Mouse (Mus musculus) embryonic facial prominence, embryonic 10.5 days (tissue): ENCODE data around the gene Otx1. TPM values are rescaled to one million over a fixed set of nuclear protein-coding genes. Genes with fewer than 3 reads are reported as not detected.
A peak's percentile ranks its signal among the peaks of the same experiment; 100 is the strongest.

Experiments used
- DNase-seq: peaks from one replicate; pipeline ENCODE4 v3.0.0-alpha.2; 2017; ENCODE audit warnings: low spot score
- H3K27ac ChIP-seq: fragments of 300-500 bp; sonication (generic); replicated peaks from 2 replicates; pipeline ENCODE4 v1.5.1; 2016; ENCODE audit warnings: mild to moderate bottlenecking
- H3K27me3 ChIP-seq: fragments of 300-500 bp; sonication (generic); replicated peaks from 2 replicates; pipeline ENCODE4 v1.6.1; 2016; ENCODE audit warnings: low read depth, mild to moderate bottlenecking; ENCODE audit not compliant: poor library complexity, severe bottlenecking
- H3K36me3 ChIP-seq: fragments of 300-500 bp; sonication (generic); replicated peaks from 2 replicates; pipeline ENCODE4 v1.6.1; 2016; ENCODE audit warnings: mild to moderate bottlenecking, moderate library complexity
- H3K4me1 ChIP-seq: fragments of 300-500 bp; sonication (generic); 2 replicates; pipeline ENCODE4 v1.6.1; 2016
- H3K4me3 ChIP-seq: fragments of 300-500 bp; sonication (generic); 2 replicates; pipeline ENCODE4 v1.5.1; 2016; ENCODE audit warnings: mild to moderate bottlenecking, moderate library complexity
- H3K9me3 ChIP-seq: fragments of 300-500 bp; sonication (generic); 2 replicates; pipeline ENCODE4 v1.6.1; 2016; ENCODE audit warnings: mild to moderate bottlenecking
- whole genome bisulfite sequencing: fragments of 180-500 bp; shearing (Covaris S2); methylation state at CpG from one replicate; pipeline ENCODE4 v1.1.7; 2016; 5-methylcytosine and 5-hydroxymethylcytosine counted together
- polyA plus RNA-seq: library from polyadenylated mRNA; unstranded; fragments of >200 nt; fragmentation: Nextera tagmentation; extraction: Ambion mirVana; gene quantifications from 2 replicates; pipeline ENCODE4 v1.2.1, GENCODE M21; 2016

The Otx1 gene
- polyA plus RNA-seq = 7.3 and 7.6 TPM in 2 replicates

GRCm38 (mm10) chr11:22002783-22003340, at the start of gene Otx1:
Gene Otx1 (minus strand): TSS chr11:22002897.
- Histone ChIP-seq H3K4me3 (peak within 1 kb of the TSS; percentile 73), H3K27me3 (peaks cover 100% of the 10 kb centered on the region), H3K9me3 (no peaks in the 10 kb centered on the region), H3K27ac (peak within 1 kb of the TSS; percentile 85), H3K4me1 (peaks cover 63% of the 10 kb centered on the region), H3K36me3 (no peaks in the 10 kb centered on the region)
- DNase-seq = peak; percentile 68
- under 1% methylated on average over 34 of the region's 34 CpGs for WGBS

DNA sequence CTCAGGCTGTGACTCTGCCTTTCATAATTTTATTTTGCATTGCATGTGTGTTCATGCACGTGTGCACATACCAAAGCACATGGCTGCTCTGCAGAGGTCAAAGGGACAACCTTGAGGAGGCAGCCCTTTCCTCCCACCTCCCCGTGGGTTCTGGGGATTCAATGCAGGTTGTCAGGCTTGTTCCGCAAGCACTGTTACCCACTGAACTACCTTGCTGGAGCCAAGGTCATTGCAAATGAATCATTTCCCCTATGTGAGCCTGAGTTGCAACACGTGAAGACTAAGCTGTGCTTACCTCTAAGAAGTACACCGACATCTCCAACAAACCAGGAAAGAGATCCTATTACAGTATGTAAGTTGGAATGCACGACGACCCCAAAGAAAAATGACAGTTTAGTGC, 48.2 kb upstream of the Otx1 start:
- Histone ChIP-seq H3K4me1 (no peaks in the 10 kb centered on the region), H3K36me3 (no peaks in the 10 kb centered on the region), H3K27me3 (no peaks in the 10 kb centered on the region), H3K9me3 (no peaks in the 10 kb centered on the region), H3K27ac (no peak overlapping the region), H3K4me3 (no peak overlapping the region)
- no peak for DNase-seq
- 73% methylated on average over 7 of the region's 7 CpGs for WGBS

DNA sequence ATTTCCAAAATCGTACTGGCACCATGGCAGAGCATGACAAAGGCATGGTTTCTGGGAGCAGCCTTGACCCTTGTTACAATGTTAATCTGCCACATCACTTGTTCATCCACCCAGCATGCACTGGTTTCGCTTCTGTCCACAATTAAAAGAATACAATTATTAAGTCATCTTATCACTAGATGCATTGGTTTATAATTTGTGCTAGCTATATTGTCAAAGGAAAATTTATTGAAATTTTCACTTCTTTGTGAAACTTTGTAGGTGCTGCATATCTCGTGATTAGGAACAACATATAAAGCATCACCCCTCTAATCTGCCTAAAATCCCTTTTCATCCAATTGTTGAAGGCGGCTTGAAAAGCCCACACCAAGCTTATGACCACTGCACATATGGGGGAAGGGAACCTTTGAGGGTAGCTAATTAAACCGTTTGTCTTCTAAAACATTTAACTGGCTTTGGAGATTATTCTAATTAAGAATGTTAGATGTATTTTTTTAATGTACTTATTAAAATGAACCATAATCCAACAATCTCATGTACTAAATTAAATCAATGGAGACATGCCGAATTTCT, 37.2 kb upstream of the Otx1 start:
- H3K4me3 ChIP-seq = no peak overlapping the region
- no peaks in the 10 kb centered on the region for H3K36me3 ChIP-seq
- H3K27ac ChIP-seq = no peak overlapping the region
- H3K27me3 ChIP-seq = no peaks in the 10 kb centered on the region
- H3K9me3 ChIP-seq = no peaks in the 10 kb centered on the region
- DNase-seq = no peak
- no peaks in the 10 kb centered on the region for H3K4me1 ChIP-seq
- 75% methylated on average over 6 of the region's 6 CpGs for WGBS

DNA sequence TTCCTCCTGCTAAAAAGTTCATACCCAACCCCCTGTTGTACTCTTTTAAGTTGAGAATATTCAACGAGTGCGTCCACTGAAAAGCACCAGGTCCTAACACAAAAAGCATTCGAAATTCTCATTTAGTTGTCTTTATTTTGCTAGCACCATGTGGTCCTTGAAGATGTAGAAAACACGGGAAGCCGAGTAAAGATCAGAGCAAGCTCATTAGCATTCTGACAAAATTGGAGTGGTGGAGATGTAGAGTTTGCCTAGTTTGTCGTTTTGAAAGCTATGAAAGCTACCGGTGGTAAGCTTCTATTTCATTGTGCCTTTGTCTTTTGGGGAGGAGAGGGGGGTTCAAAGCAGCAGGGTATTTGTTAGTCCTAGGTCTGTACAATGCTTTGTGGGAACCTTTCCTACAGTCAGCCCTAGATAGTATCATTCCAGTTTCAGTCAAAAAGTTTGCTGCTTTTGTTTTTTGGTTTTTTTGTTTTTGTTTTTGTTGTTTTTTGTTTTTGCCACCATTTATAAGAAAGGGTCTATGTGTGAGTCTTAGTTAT, 31.9 kb upstream of the Otx1 start:
- H3K9me3 ChIP-seq = no peaks in the 10 kb centered on the region
- 27% methylated on average over 7 of the region's 7 CpGs for WGBS
- no peaks in the 10 kb centered on the region for H3K27me3 ChIP-seq
- DNase-seq = no peak
- no peaks in the 10 kb centered on the region for H3K36me3 ChIP-seq
- H3K4me3 ChIP-seq = no peak overlapping the region
- H3K4me1 ChIP-seq = no peaks in the 10 kb centered on the region
- H3K27ac ChIP-seq = no peak overlapping the region

DNA sequence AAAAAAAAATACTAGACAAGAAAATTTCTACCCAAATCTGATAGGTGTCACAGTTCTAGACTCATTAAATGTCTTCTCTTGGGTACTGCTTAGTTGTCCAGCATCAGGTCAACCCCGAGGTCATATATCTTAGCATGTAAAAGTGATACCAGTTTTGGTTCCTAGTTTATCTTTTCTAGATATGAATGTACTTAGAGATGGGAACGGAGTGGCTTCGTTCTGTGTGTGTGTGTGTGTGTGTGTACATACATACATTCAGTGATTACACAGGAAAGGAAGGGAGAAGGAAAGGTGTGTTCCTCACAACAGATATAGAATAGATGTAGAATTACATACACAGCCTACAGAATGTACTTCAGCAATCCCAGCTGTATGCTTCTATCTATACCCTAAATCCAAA, 30.9 kb upstream of the Otx1 start:
- H3K4me3 ChIP-seq = no peak overlapping the region
- H3K27me3 ChIP-seq = no peaks in the 10 kb centered on the region
- H3K27ac ChIP-seq = no peak overlapping the region
- no peak for DNase-seq
- H3K36me3 ChIP-seq = no peaks in the 10 kb centered on the region
- 94% methylated on average over 3 of the region's 3 CpGs for WGBS
- H3K4me1 ChIP-seq = no peaks in the 10 kb centered on the region
- no peaks in the 10 kb centered on the region for H3K9me3 ChIP-seq

GRCm38 (mm10) chr11:22020602-22021001, 17.9 kb upstream of the Otx1 start:
- 86% methylated on average over 2 of the region's 2 CpGs for WGBS
- DNase-seq = no peak
- Histone ChIP-seq H3K27ac (no peak overlapping the region), H3K4me1 (no peaks in the 10 kb centered on the region), H3K4me3 (no peak overlapping the region), H3K9me3 (no peaks in the 10 kb centered on the region), H3K36me3 (no peaks in the 10 kb centered on the region), H3K27me3 (no peaks in the 10 kb centered on the region)

DNA sequence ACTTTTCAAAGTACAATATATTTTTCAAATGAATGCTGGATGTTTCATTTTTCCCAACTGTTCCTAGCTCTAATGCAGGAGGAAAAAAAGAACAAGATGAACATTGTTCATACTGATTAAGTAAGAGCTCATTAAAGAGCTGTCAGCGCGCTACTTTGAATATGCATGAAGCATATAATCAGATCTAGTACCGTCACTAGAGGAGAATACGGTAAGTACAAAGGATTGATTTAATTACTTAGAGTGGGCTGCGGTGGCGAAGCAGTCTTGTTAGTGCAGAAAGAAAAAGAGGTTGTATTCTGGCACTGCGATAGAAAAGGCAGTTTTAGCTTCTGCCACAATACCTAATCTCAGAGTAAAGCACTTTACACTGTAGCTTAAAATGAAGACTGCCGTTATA, 14.7 kb upstream of the Otx1 start:
- Histone ChIP-seq H3K27ac (no peak overlapping the region), H3K4me3 (no peak overlapping the region), H3K27me3 (no peaks in the 10 kb centered on the region; the same call in 1 of the 2 replicates), H3K9me3 (no peaks in the 10 kb centered on the region), H3K36me3 (no peaks in the 10 kb centered on the region), H3K4me1 (0 out of 2 replicates have a peak, but pooled peaks cover 3% of the 10 kb centered on the region)
- WGBS = 51% methylated on average over 8 of the region's 8 CpGs
- DNase-seq = no peak

DNA sequence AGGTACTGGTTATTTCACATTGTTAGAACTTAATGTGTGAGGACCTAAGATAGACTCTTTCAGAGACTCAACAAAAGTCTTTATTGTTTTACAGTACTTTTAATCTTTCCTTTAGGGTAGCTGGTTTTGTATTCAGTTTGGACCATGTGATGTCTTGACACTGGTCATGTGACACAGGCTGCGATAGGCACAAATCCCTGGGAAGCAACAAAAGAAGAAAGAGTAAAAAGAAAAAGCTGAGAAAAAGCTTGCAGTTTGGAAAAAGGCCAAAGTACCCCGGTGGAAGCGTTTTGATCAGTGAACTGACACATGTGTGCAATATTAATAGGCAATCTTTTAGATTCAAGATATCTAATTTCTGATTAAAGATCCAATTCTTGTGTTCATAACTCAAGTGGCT, 13.6 kb upstream of the Otx1 start:
- Histone ChIP-seq H3K4me3 (no peak overlapping the region), H3K4me1 (0 out of 2 replicates have a peak, but pooled peaks cover 3% of the 10 kb centered on the region), H3K27ac (no peak overlapping the region), H3K9me3 (no peaks in the 10 kb centered on the region), H3K27me3 (peaks cover 2% of the 10 kb centered on the region), H3K36me3 (no peaks in the 10 kb centered on the region)
- 85% methylated on average over 3 of the region's 3 CpGs for WGBS
- DNase-seq = no peak

DNA sequence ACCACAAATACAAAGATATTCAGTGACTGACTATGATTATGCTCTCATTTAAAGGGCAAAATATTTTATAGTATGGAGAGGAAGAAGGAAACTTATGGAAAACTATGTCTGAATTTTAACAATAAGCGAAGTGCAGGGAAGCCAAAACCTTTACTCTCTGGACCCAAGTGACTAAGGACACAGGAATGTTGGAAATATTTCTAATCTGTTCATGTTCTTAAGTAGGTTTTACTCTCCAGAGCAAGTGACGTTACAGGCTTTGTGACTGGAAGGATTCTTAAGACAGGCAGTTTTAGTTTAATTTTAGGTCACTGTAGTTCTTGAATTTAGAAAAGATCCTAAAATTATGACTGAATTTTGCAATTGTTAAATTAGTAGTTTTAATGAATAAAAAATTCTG, 6.1 kb upstream of the Otx1 start:
- Histone ChIP-seq H3K27me3 (peaks cover 74% of the 10 kb centered on the region), H3K27ac (no peak overlapping the region), H3K4me3 (peak overlapping the region; percentile 45), H3K36me3 (no peaks in the 10 kb centered on the region), H3K4me1 (peaks cover 35% of the 10 kb centered on the region), H3K9me3 (no peaks in the 10 kb centered on the region)
- DNase-seq = no peak
- 9% methylated on average over 2 of the region's 2 CpGs for WGBS

- Histone ChIP-seq H3K4me1 (peaks cover 41% of the 10 kb centered on the region), H3K9me3 (no peaks in the 10 kb centered on the region), H3K4me3 (peak overlapping the region; percentile 45), H3K27me3 (peaks cover 80% of the 10 kb centered on the region), H3K36me3 (no peaks in the 10 kb centered on the region), H3K27ac (peak overlapping the region; percentile 72)
- WGBS = under 1% methylated on average over 10 of the region's 10 CpGs
- peak; percentile 51 for DNase-seq
These were observed 5.5 kb upstream of the Otx1 start for GRCm38 (mm10) chr11:22008129-22008596.

GRCm38 (mm10) chr11:22007781-22008110, 5.0 kb upstream of the Otx1 start:
- peaks cover 85% of the 10 kb centered on the region for H3K27me3 ChIP-seq
- H3K9me3 ChIP-seq = no peaks in the 10 kb centered on the region
- under 1% methylated on average over 6 of the region's 6 CpGs for WGBS
- no peak for DNase-seq
- no peaks in the 10 kb centered on the region for H3K36me3 ChIP-seq
- H3K4me1 ChIP-seq = peaks cover 46% of the 10 kb centered on the region
- H3K27ac ChIP-seq = peak overlapping the region; percentile 72
- peak overlapping the region; percentile 45 for H3K4me3 ChIP-seq

DNA sequence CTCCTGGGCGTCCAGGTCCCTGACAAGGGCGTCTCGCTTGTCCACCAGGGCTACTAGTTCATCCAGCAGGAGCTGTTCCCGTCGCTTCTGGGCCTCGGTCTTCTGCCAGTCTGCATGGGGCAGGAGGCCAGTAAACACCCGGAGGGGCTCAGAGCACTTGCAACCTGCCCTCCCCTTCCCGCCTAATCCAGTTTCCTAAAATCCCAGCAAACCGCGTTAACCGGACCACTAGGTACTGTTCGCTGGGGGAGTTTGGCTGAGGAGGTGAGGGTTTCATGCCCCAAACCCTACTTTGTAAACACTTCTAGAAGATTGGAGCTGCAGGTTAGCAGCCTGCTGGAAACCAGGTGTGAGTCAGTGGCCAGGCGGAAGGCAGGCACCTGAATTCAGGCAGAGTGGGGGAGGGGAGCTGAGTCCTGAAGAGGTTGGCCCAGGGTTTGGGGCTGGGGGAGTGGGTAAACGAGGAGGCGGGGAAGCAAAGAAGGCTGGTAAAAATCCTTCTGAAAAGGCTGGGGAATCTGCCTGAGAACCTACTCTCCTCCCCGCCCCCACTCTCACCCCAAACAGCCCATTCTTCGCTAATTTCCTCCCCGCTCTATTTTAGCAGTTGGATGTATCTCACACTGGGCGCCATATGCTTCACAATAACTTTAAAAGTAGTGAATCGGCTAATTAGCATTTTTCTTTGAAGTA, 4.5 kb upstream of the Otx1 start:
- H3K27me3 ChIP-seq = peaks cover 90% of the 10 kb centered on the region
- H3K4me3 ChIP-seq = peak overlapping the region; percentile 45
- WGBS = under 1% methylated on average over 20 of the region's 20 CpGs
- DNase-seq = peak; percentile 69
- peak overlapping the region; percentile 72 for H3K27ac ChIP-seq
- peaks cover 51% of the 10 kb centered on the region for H3K4me1 ChIP-seq
- H3K9me3 ChIP-seq = no peaks in the 10 kb centered on the region
- H3K36me3 ChIP-seq = no peaks in the 10 kb centered on the region
